In genomic region chr17:29848793-29849435, GRCm38 (mm10) we compare ENCODE assay signal across 9 mouse cellular contexts.
DNase-seq lines count a peak whose midpoint lies in the region; ATAC-seq and TF ChIP-seq lines count a peak whose summit lies in the region.
"Had no signal": no experiment of that assay in that cellular context is flagged by ENCODE, and none has a peak within 500 bp of the region (broad histone marks: within the 10 kb centered on the region; RNA-seq: fewer than 3 reads in every experiment).

No protein-coding gene starts in this region.

- H3K4me2 ChIP-seq in midbrain, embryonic 15.5 days: no peak overlapping the region

- no peak overlapping the region for H3K9ac ChIP-seq in heart, adult 2 months (ENCODE audit: low read depth, low read length)
- H3K9ac ChIP-seq in midbrain, embryonic 15.5 days: no peak overlapping the region

- no peak overlapping the region for H3K4me3 ChIP-seq in heart, adult 2 months
- no peak overlapping the region for H3K4me3 ChIP-seq in heart, embryonic 10.5 days
- no peak overlapping the region for H3K4me3 ChIP-seq in midbrain, embryonic 15.5 days
- H3K4me3 ChIP-seq: myocyte had no signal

- peak; percentile 90 for TF ChIP-seq CTCF in heart, adult 2 months (IDR thresholded peaks at IDR 0.05)
- TF ChIP-seq CTCF in brain, embryonic 14.5 days (IDR thresholded peaks at IDR 0.05; ENCODE audit: borderline replicate concordance, extremely low read depth, insufficient read depth, insufficient read length): peak; percentile 79

- DNase-seq in heart, adult 2 months: peak; percentile 57 to 78
- DNase-seq in heart, embryonic 10.5 days (ENCODE audit: low spot score): no peak
- DNase-seq in brain, embryonic 14.5 days (ENCODE audit: low read depth): peak; percentile 63
- peak; percentile 86 for DNase-seq in induced T-regulatory cell, adult 2 months (ENCODE audit: low read depth)
- DNase-seq in left cerebral cortex, postnatal 4 days: peak; percentile 74
- DNase-seq in spleen, postnatal 4 days (ENCODE audit: low spot score in 2 of 2): peak; percentile 81 to 94

- TF ChIP-seq EP300 in heart, adult 2 months (IDR thresholded peaks at IDR 0.05; ENCODE audit: insufficient read depth, low read depth, low read length): no peak

- no peaks in the 10 kb centered on the region for H3K4me1 ChIP-seq in heart, adult 2 months (ENCODE audit: control insufficient read depth, insufficient read depth, low read length)
- H3K4me1 ChIP-seq in heart, embryonic 10.5 days: peaks cover 43% of the 10 kb centered on the region
- peaks cover 11% of the 10 kb centered on the region for H3K4me1 ChIP-seq in midbrain, embryonic 15.5 days

- H3K9me3 ChIP-seq in heart, embryonic 10.5 days: no peaks in the 10 kb centered on the region
- no peaks in the 10 kb centered on the region for H3K9me3 ChIP-seq in midbrain, embryonic 15.5 days

- intact Hi-C loops in heart, adult 2 months (cut with DNase I): no loop called here
- intact Hi-C loops in left cerebral cortex, postnatal 4 days (cut with DNase I): no loop called here

- H3K36me3 ChIP-seq in heart, adult 2 months (ENCODE audit: control insufficient read depth, insufficient read depth, low read length): no peaks in the 10 kb centered on the region
- no peaks in the 10 kb centered on the region for H3K36me3 ChIP-seq in heart, embryonic 10.5 days
- H3K36me3 ChIP-seq in midbrain, embryonic 15.5 days (replicated peaks): no peaks in the 10 kb centered on the region

- 43% methylated on average over 17 of the region's 17 CpGs for WGBS in heart, adult 2 months
- 26% methylated on average over 17 of the region's 17 CpGs for WGBS in heart, embryonic 10.5 days
- WGBS in midbrain, embryonic 15.5 days: 34% methylated on average over 17 of the region's 17 CpGs

- no peak overlapping the region for H3K27ac ChIP-seq in heart, adult 2 months
- no peak overlapping the region for H3K27ac ChIP-seq in heart, embryonic 10.5 days
- no peak overlapping the region for H3K27ac ChIP-seq in midbrain, embryonic 15.5 days

- no peaks in the 10 kb centered on the region for H3K79me2 ChIP-seq in heart, adult 2 months (replicated peaks; ENCODE audit: control insufficient read depth, insufficient read depth, low read length)

- TF ChIP-seq POLR2A in heart, adult 2 months (IDR thresholded peaks at IDR 0.05; ENCODE audit: insufficient read depth, low read depth, low read length): no peak
- TF ChIP-seq POLR2A in brain, embryonic 14.5 days (IDR thresholded peaks at IDR 0.05; ENCODE audit: borderline replicate concordance, extremely low read depth, insufficient read depth, insufficient read length, poor library complexity, severe bottlenecking): no peak

- ATAC-seq in erythroid progenitor cell, adult 5-6 weeks (replicated peaks; ENCODE audit: low FRiP score, poor library complexity, severe bottlenecking): peak; percentile 77
- ATAC-seq in midbrain, embryonic 15.5 days (replicated peaks): peak; percentile 35; the same call in 1 of the 2 replicates

- no peaks in the 10 kb centered on the region for H3K27me3 ChIP-seq in heart, adult 2 months (ENCODE audit: control insufficient read depth, insufficient read depth, low read length)
- H3K27me3 ChIP-seq in heart, embryonic 10.5 days (ENCODE audit: insufficient read depth, poor library complexity, severe bottlenecking): peaks cover 53% of the 10 kb centered on the region
- H3K27me3 ChIP-seq in midbrain, embryonic 15.5 days (replicated peaks): no peaks in the 10 kb centered on the region
